Mouse (Mus musculus) kidney, embryonic 16.5 days (tissue): ENCODE data around the gene Dqx1. TPM values are rescaled to one million over a fixed set of nuclear protein-coding genes. Genes with fewer than 3 reads are reported as not detected.

Source experiments
- ATAC-seq: fragments of 200-750 bp; cut with Nextera tagmentation; 2 replicates; pipeline ENCODE4 v1.8.0; 2017; ENCODE audit warnings: moderate TSS enrichment; ENCODE audit not compliant: low FRiP score, low TSS enrichment
- H3K27ac ChIP-seq: fragments of 300-500 bp; sonication (generic); 2 replicates; pipeline ENCODE4 v1.5.1; 2014; ENCODE audit warnings: low read length
- H3K27me3 ChIP-seq: fragments of 300-500 bp; sonication (generic); 2 replicates; pipeline ENCODE4 v1.6.1; 2014; ENCODE audit warnings: low read length, control low read depth, mixed read lengths; ENCODE audit not compliant: insufficient read depth
- H3K36me3 ChIP-seq: fragments of 300-500 bp; sonication (generic); 2 replicates; pipeline ENCODE4 v1.6.1; 2014; ENCODE audit warnings: low read length, control low read depth, mixed read lengths; ENCODE audit not compliant: insufficient read depth
- H3K4me1 ChIP-seq: fragments of 300-500 bp; sonication (generic); 2 replicates; pipeline ENCODE4 v1.6.1; 2014; ENCODE audit warnings: low read length, control low read depth, mixed read lengths; ENCODE audit not compliant: insufficient read depth
- H3K4me2 ChIP-seq: fragments of 300-500 bp; sonication (generic); replicated peaks from 2 replicates; pipeline ENCODE4 v1.6.1; 2014; ENCODE audit warnings: low read depth, low read length
- H3K4me3 ChIP-seq: fragments of 300-500 bp; sonication (generic); 2 replicates; pipeline ENCODE4 v1.5.1; 2014; ENCODE audit warnings: mild to moderate bottlenecking, low read length
- H3K9ac ChIP-seq: fragments of 300-500 bp; sonication (generic); replicated peaks from 2 replicates; pipeline ENCODE4 v1.6.1; 2014; ENCODE audit warnings: low read length
- H3K9me3 ChIP-seq: fragments of 300-500 bp; sonication (generic); 2 replicates; pipeline ENCODE4 v1.6.1; 2016; ENCODE audit warnings: low read length, control low read depth
- WGBS: fragments of 180-500 bp; shearing (Covaris S2); extraction: QIAGEN DNeasy Blood & Tissue Kit; methylation state at CpG from one replicate; pipeline ENCODE4 v1.1.7; 2014; 5-methylcytosine and 5-hydroxymethylcytosine counted together
- polyA plus RNA-seq: library from polyadenylated mRNA; unstranded; fragments of >200 nt; fragmentation: Nextera tagmentation; extraction: Ambion mirVana; gene quantifications from 2 replicates; pipeline ENCODE4 v1.2.1, GENCODE M21; 2015

The Dqx1 gene
- polyA plus RNA-seq, 1 experiment from 2014 or later: 5.2 TPM

GRCm38 (mm10) chr6:83044742-83045141 lies 12.9 kb upstream of the Dqx1 start:
- no peak overlapping the region for H3K27ac ChIP-seq
- H3K4me1 ChIP-seq: no peaks in the 10 kb centered on the region
- ATAC-seq: no peak
- no peak overlapping the region for H3K9ac ChIP-seq
- no peaks in the 10 kb centered on the region for H3K9me3 ChIP-seq
- no peaks in the 10 kb centered on the region for H3K27me3 ChIP-seq
- no peaks in the 10 kb centered on the region for H3K36me3 ChIP-seq
- WGBS: 76% methylated on average over 9 of the region's 9 CpGs
- no peak overlapping the region for H3K4me3 ChIP-seq
- no peak overlapping the region for H3K4me2 ChIP-seq

- Histone ChIP-seq H3K9me3 (no peaks in the 10 kb centered on the region), H3K36me3 (peaks cover 15% of the 10 kb centered on the region), H3K4me3 (no peak overlapping the region), H3K9ac (no peak overlapping the region), H3K4me1 (peaks cover 10% of the 10 kb centered on the region), H3K27ac (no peak overlapping the region), H3K4me2 (no peak overlapping the region), H3K27me3 (no peaks in the 10 kb centered on the region)
- ATAC-seq: no peak
- 73% methylated on average over 10 of the region's 10 CpGs for WGBS
Observed at GRCm38 (mm10) chr6:83049367-83049766, 8.3 kb upstream of the Dqx1 start.

GRCm38 (mm10) chr6:83053136-83053960 lies 4.3 kb upstream of the Dqx1 start:
- Histone ChIP-seq H3K9me3 (no peaks in the 10 kb centered on the region), H3K4me3 (peak overlapping the region; percentile 97), H3K4me1 (peaks cover 20% of the 10 kb centered on the region), H3K27ac (peak overlapping the region; percentile 87), H3K4me2 (peak overlapping the region; percentile 90), H3K27me3 (no peaks in the 10 kb centered on the region), H3K9ac (peak overlapping the region; percentile 94), H3K36me3 (peaks cover 33% of the 10 kb centered on the region)
- WGBS: 1% methylated on average over 26 of the region's 26 CpGs
- no peak; the same call in 1 of the 2 replicates for ATAC-seq

- Histone ChIP-seq H3K4me1 (peaks cover 20% of the 10 kb centered on the region), H3K4me3 (peak within 1 kb of the TSS; percentile 97), H3K4me2 (peak within 1 kb of the TSS; percentile 90), H3K27me3 (no peaks in the 10 kb centered on the region), H3K36me3 (peaks cover 33% of the 10 kb centered on the region), H3K27ac (peak within 1 kb of the TSS; percentile 87), H3K9ac (peak within 1 kb of the TSS; percentile 94), H3K9me3 (no peaks in the 10 kb centered on the region)
- WGBS: under 1% methylated on average over 58 of the region's 64 CpGs
- ATAC-seq: peak; percentile 97
Observed at GRCm38 (mm10) chr6:83054074-83054851, 3.4 kb upstream of the Dqx1 start, which contains the start of gene Aup1. Gene Aup1 (plus strand): TSS chr6:83054521.

GRCm38 (mm10) chr6:83054871-83055431 lies 2.7 kb upstream of the Dqx1 start, which contains the start of gene Htra2:
Gene Htra2 (minus strand): TSS chr6:83055273.
- H3K4me1 ChIP-seq: peaks cover 20% of the 10 kb centered on the region
- peak within 1 kb of the TSS; percentile 90 for H3K4me2 ChIP-seq
- no peaks in the 10 kb centered on the region for H3K9me3 ChIP-seq
- H3K27ac ChIP-seq: peak within 1 kb of the TSS; percentile 87
- no peaks in the 10 kb centered on the region for H3K27me3 ChIP-seq
- ATAC-seq: peak; percentile 36
- H3K36me3 ChIP-seq: peaks cover 33% of the 10 kb centered on the region
- peak within 1 kb of the TSS; percentile 97 for H3K4me3 ChIP-seq
- H3K9ac ChIP-seq: peak within 1 kb of the TSS; percentile 94
- under 1% methylated on average over 50 of the region's 50 CpGs for WGBS

- no peak for ATAC-seq
- 91% methylated on average over 2 of the region's 2 CpGs for WGBS
- no peaks in the 10 kb centered on the region for H3K9me3 ChIP-seq
- H3K27me3 ChIP-seq: peaks cover 22% of the 10 kb centered on the region
- no peak overlapping the region for H3K4me3 ChIP-seq
- peak overlapping the region; percentile 24; the same call in 1 of the 2 replicates for H3K4me2 ChIP-seq
- peaks cover 13% of the 10 kb centered on the region for H3K4me1 ChIP-seq
- H3K27ac ChIP-seq: no peak overlapping the region
- H3K9ac ChIP-seq: no peak overlapping the region
- peaks cover 18% of the 10 kb centered on the region; the same call in 1 of the 2 replicates for H3K36me3 ChIP-seq
Observed at GRCm38 (mm10) chr6:83058725-83059124, 1.1 kb downstream of the Dqx1 start.

GRCm38 (mm10) chr6:83065995-83066394 lies 8.4 kb downstream of the Dqx1 start:
- Histone ChIP-seq H3K9ac (no peak overlapping the region), H3K9me3 (no peaks in the 10 kb centered on the region), H3K27ac (no peak overlapping the region), H3K4me1 (peaks cover 18% of the 10 kb centered on the region), H3K36me3 (no peaks in the 10 kb centered on the region), H3K4me3 (no peak overlapping the region), H3K4me2 (no peak overlapping the region), H3K27me3 (peaks cover 93% of the 10 kb centered on the region)
- 52% methylated on average over 8 of the region's 8 CpGs for WGBS
- no peak for ATAC-seq

- H3K4me3 ChIP-seq: no peak overlapping the region
- no peak for ATAC-seq
- H3K9ac ChIP-seq: no peak overlapping the region
- H3K4me2 ChIP-seq: no peak overlapping the region
- peaks cover 23% of the 10 kb centered on the region for H3K4me1 ChIP-seq
- no peaks in the 10 kb centered on the region for H3K9me3 ChIP-seq
- H3K27ac ChIP-seq: no peak overlapping the region
- no peaks in the 10 kb centered on the region for H3K36me3 ChIP-seq
- H3K27me3 ChIP-seq: peaks cover 95% of the 10 kb centered on the region
- WGBS: 46% methylated on average over 6 of the region's 6 CpGs
Observed at GRCm38 (mm10) chr6:83066441-83066840, 8.8 kb downstream of the Dqx1 start.

GRCm38 (mm10) chr6:83068221-83068620 lies 10.6 kb downstream of the Dqx1 start:
- no peak overlapping the region for H3K9ac ChIP-seq
- peaks cover 25% of the 10 kb centered on the region for H3K4me1 ChIP-seq
- no peak for ATAC-seq
- no peak overlapping the region for H3K27ac ChIP-seq
- 10% methylated on average over 8 of the region's 8 CpGs for WGBS
- peaks cover 98% of the 10 kb centered on the region for H3K27me3 ChIP-seq
- no peaks in the 10 kb centered on the region for H3K9me3 ChIP-seq
- peak overlapping the region; percentile 38 for H3K4me3 ChIP-seq
- peak overlapping the region; percentile 54 for H3K4me2 ChIP-seq
- H3K36me3 ChIP-seq: no peaks in the 10 kb centered on the region
